Mouse (Mus musculus): Measurements from ENCODE around the gene Sdr39u1.

Gene Sdr39u1

DNA sequence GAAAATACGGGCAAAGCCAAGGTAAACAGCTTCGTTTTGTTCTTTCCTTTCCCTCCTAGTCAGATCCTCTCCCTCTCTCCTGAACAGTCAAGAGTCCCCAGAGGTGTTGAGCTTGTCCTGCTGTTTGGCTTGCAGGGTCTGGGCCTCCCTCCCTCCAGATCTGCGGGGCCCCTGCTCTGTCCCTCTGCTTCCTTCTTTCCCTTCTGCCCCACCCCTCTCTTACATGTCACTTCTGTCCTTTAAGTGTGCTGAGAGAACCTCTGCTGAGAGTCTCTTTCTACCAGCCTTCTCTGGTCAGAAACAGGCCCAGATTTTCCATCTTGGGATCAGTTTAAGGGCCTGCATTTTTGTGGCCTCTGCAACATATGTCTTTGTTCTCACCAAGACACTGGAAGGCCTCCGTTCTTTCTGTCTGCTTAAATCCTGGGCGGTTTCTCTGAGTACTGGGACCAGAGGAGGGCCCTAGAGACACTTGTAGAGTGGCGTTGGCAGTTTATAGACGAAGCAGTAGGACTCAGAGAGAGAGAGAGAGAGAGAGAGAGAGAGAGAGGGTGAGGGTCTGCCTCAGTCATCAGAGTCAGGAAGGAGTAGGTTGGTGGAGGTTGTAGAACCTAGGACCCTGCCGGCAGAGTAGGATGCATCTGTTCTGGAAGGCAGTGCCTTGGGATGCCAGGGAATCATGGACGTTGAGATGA, 45.5 kb downstream of the Sdr39u1 start:
- no peak for DNase-seq (ENCODE audit: low spot score in 2 of 2)

DNA sequence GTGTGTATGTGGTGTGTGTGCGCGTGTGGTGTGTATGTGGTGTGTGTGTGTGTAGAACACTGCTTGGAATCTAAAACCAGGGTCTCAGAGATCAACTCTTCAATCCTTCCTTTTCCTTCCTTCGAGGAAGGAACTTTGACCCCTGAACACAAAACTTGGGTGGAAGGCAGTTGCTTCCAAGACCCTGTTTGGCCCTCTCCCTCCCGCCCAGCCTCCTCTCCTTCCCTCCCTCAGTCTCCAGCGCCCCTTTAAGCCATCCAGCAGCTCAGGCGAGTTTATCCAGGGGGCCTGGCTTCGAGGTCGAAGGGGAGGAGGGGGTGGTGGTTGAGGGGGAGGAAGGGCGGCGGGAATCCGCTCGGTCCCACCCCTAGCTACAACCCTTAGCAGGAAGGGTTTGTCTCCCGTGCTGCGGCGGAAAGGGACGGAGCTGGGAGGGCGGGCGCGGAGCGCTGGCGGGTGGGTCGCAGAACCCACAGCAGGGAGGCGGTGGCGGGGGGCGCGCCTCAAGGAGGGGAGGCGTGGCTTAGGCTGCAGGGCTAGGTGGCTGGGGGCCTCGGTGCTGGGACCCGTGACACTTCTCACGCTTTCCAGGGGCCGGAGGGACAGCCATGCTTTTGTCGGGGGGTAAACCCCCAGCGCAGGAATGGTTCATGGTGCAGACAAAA, 46.3 kb downstream of the Sdr39u1 start, which contains the start of gene Nynrin:
Nynrin (plus strand) TSS at position 390 of the 665 bp plus-strand sequence.
- DNase-seq (ENCODE audit: low spot score in 2 of 2): peak; percentile 39 to 62

DNA sequence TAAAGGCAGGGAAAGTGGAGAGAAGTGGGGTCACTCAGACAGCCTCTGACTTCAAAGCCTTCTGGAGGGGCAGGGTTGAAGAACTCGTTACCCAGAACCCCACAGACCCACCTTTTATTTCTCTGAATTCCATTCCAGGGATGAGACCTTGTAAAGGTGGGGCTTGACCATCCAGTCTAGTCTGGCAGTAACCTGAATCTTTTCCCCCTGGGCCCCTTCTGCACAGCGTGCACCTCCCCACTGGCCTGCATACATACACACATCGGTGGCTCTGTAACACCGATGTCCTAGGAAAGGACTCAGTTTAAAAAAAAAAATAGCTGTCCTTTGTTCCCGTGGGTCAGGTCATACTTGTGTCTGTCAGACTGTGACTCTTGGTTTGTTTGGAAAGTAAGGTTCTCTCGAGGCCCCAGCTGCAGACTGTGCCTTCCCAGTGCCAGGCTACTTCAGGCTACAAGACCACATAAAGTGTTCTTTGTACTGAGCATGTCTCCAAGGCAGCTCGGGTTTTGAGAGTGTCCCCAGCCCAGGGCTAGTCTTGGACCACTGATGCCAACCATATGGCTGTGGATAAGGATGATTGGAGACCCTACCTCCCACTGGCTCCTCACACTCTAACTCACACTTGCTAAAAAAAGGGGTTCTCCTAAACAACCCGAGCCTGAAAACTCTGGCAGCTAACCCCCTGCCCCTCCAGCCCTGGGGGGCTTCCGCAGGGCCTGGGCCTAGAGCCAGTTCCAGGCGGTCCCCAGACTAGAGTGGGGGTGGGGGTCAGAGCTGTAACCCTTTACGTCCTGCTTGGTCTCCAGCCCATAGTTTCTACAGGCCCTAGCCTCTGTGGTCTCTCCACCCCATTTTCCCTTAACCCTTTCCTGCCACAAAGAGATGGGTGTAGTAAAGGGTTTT, 47.2 kb downstream of the Sdr39u1 start:
- no peak for DNase-seq (ENCODE audit: low spot score in 2 of 2)

DNA sequence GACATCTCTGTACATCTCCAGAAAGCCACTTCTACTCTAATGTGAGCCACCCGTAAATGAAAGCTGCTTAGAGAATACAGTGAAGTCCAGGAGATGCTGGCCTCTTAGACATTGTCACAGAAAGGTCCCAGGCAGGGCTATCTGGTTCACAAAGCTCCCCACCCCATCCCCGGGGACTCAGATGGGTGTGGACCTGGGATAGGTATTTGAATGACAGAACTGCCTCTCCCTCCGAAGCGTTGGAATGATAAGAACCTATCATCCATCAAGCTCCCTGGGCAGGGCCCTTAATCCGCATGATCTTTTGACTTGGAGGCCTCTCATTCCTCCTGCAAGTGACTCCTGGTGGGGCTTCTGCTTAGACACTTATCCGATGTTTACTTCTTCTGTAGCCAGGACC, 49.2 kb downstream of the Sdr39u1 start:
- DNase-seq (ENCODE audit: low spot score in 2 of 2): no peak

Data from urinary bladder, adult 18-20 months (tissue).